Mouse (Mus musculus) spleen, postnatal 10 days (tissue): ENCODE results near the gene Spin2c.

Experiments
- DNase-seq, 2 experiments: peaks; one replicate each; pipeline ENCODE4 v3.0.0; 2021 to 2022; ENCODE audit warnings: low spot score in 2 of 2

The Spin2c gene

DNA sequence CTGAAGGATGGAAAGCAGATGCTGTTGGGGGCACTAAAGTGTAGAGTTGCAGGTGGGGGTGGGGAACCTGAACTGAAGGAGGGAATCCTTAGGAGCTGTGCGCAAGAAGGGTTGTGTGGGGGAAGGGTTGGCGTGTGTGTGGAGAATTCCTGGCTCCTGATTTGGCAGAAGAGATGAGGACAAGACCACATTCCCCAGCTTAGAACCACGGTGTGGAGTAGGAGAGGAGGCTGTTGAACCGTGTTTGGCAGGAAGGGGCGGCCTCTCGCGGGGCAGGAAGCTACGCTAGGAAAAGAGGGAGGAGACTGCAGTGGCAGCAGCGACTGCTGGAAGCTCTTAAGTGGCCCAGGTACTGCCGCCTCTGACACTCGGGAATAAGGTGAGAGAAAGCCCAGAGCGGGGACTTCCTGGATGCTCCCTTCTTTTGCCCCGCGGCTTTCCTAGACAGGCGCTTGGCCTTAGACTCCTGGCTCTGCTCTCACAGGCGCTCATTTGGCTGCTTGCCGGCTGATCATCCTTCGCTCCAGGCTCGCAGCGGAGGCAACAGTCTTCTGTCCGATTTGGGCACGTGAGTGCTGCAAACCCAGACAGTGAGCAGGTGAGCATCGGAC is at the start of gene Spin2c:
Gene Spin2c (plus strand): TSS at position 275 of the 611 bp plus-strand sequence.
- DNase-seq = peak in 1 of 2 experiments; percentile 12

DNA sequence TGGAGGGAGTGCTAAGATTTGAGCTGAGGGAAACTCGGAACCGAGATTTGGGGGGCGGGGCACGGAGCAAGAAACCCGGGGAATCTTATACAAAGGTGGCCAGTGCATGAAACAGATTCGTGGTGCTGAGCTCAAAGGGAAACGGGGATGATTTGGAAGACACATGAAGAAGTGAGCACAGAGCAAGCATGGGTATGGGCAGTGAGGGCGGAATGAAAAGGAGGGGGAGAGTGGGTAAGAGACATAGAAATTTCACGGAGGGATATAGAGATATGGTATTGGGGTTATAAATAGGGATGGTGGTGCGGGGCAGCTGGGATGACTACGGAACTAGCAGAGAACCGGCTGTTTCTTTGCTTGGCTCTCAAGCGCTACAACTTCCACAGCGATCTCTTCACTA is 581 bp downstream of the Spin2c start:
- DNase-seq = no peak
